ENCODE assay signal across 9 mouse cellular contexts in genomic region chr5:149851011-149851410, GRCm38 (mm10).
A peak's percentile ranks its signal among the peaks of the same experiment; 100 is the strongest.
DNase-seq lines count a peak whose midpoint lies in the region; ATAC-seq and TF ChIP-seq lines count a peak whose summit lies in the region.
"Had no signal": no experiment of that assay in that cellular context is flagged by ENCODE, and none has a peak within 500 bp of the region (broad histone marks: within the 10 kb centered on the region; RNA-seq: fewer than 3 reads in every experiment).

No protein-coding gene starts in this region.

- peak; percentile 29 to 52 for DNase-seq in urinary bladder, adult 18-20 months (ENCODE audit: low spot score in 2 of 2)
- DNase-seq in urinary bladder, postnatal 10 days (ENCODE audit: low spot score) = no peak
- peak; percentile 28 for DNase-seq in cerebellum, adult 8-10 months
- peak; percentile 33 to 76 for DNase-seq in frontal cortex, postnatal 14 days (ENCODE audit: low spot score in 2 of 2)
- peak; percentile 72 for DNase-seq in kidney, adult 18-20 months
- DNase-seq in left cerebral cortex, postnatal 25 days (ENCODE audit: low spot score in 2 of 2) = peak; percentile 79

- no peak for TF ChIP-seq POLR2A in testis, adult 2 months (IDR thresholded peaks at IDR 0.05; ENCODE audit: control insufficient read depth, low read depth, low read length)

- no peaks in the 10 kb centered on the region for H3K9me3 ChIP-seq in midbrain, embryonic 15.5 days
- H3K9me3 ChIP-seq: embryonic facial prominence, embryonic 13.5 days had no signal

- WGBS in midbrain, embryonic 15.5 days = 11% methylated on average over 9 of the region's 9 CpGs

- H3K27ac ChIP-seq in midbrain, embryonic 15.5 days = no peak overlapping the region
- no peak overlapping the region for H3K27ac ChIP-seq in testis, adult 2 months (ENCODE audit: control insufficient read depth, insufficient read depth, low read depth, low read length)
- H3K27ac ChIP-seq: embryonic facial prominence, embryonic 13.5 days had no signal

- ATAC-seq in midbrain, embryonic 15.5 days (replicated peaks) = peak; percentile 49; the same call in 1 of the 2 replicates

- H3K4me3 ChIP-seq in midbrain, embryonic 15.5 days = no peak overlapping the region
- peak overlapping the region; percentile 13 for H3K4me3 ChIP-seq in testis, adult 2 months (ENCODE audit: control insufficient read depth, low read depth, low read length)
- H3K4me3 ChIP-seq: embryonic facial prominence, embryonic 13.5 days had no signal

- no peak overlapping the region for H3K9ac ChIP-seq in midbrain, embryonic 15.5 days
- H3K9ac ChIP-seq: embryonic facial prominence, embryonic 13.5 days had no signal

- no peaks in the 10 kb centered on the region for H3K36me3 ChIP-seq in midbrain, embryonic 15.5 days (replicated peaks)
- no peaks in the 10 kb centered on the region for H3K36me3 ChIP-seq in testis, adult 2 months (ENCODE audit: control insufficient read depth, insufficient read depth, low read length)
- H3K36me3 ChIP-seq: embryonic facial prominence, embryonic 13.5 days had no signal

- H3K4me1 ChIP-seq in midbrain, embryonic 15.5 days = no peaks in the 10 kb centered on the region
- peaks cover 7% of the 10 kb centered on the region for H3K4me1 ChIP-seq in testis, adult 2 months (ENCODE audit: control insufficient read depth, insufficient read depth, low read length)

- no peaks in the 10 kb centered on the region for H3K27me3 ChIP-seq in midbrain, embryonic 15.5 days (replicated peaks)
- no peaks in the 10 kb centered on the region for H3K27me3 ChIP-seq in testis, adult 2 months (ENCODE audit: control insufficient read depth, insufficient read depth, low read length)

- intact Hi-C loops in left cerebral cortex, postnatal 25 days (cut with DNase I) = loop anchor here (2.0 to 10.0 kb wide), 3 partner anchors 36 to 206 kb away; no protein-coding TSS in a partner anchor

- no peak overlapping the region for H3K4me2 ChIP-seq in midbrain, embryonic 15.5 days
- H3K4me2 ChIP-seq: embryonic facial prominence, embryonic 13.5 days had no signal

- TF ChIP-seq CTCF in testis, adult 2 months (IDR thresholded peaks at IDR 0.05; ENCODE audit: control insufficient read depth, insufficient read depth, insufficient replicate concordance, low read depth, low read length) = peak; percentile 73
